Mouse (Mus musculus) olfactory bulb, adult 2 months (tissue): Measurements from ENCODE around the gene Foxp1.

Source experiments
- CTCF ChIP-seq: fragments of 200-500 bp; IDR thresholded peaks from 2 replicates; pipeline ENCODE4 v1.5.1; 2012; ENCODE audit warnings: low read depth, mild to moderate bottlenecking, low read length, moderate library complexity; ENCODE audit not compliant: insufficient read depth
- POLR2A ChIP-seq: fragments of 200-500 bp; IDR thresholded peaks from 2 replicates; pipeline ENCODE4 v1.6.1; 2012; ENCODE audit warnings: mild to moderate bottlenecking, low read depth, low read length, moderate library complexity; ENCODE audit not compliant: insufficient read depth

GRCm38 (mm10) chr6:98975918-98976317 lies 546.6 kb downstream of the Foxp1 start:
- TF ChIP-seq CTCF (no peak), POLR2A (no peak)
